Mouse (Mus musculus) G1E (cell line): ENCODE data around the gene Dctn5. TPM values are rescaled to one million over a fixed set of nuclear protein-coding genes. Genes with fewer than 3 reads are reported as not detected.
A peak's percentile ranks its signal among the peaks of the same experiment; 100 is the strongest.
"Not testable (repeated sequence)": the region's sequence is repeated elsewhere in the genome, so short reads cannot be mapped to it uniquely, and the experiment has no call there.

Experiments used
- ATAC-seq: 2 replicates; pipeline ENCODE4 v1.8.0; 2016; ENCODE audit warnings: mild to moderate bottlenecking; ENCODE audit not compliant: insufficient number of reproducible peaks, poor library complexity, low FRiP score, severe bottlenecking; ENCODE audit errors: extremely low read depth
- DNase-seq: peaks from one replicate; pipeline ENCODE4 v3.0.0; 2012; ENCODE audit warnings: low spot score
- H3K27me3 ChIP-seq: 2 replicates; pipeline ENCODE4 v1.6.1; 2012; ENCODE audit warnings: mild to moderate bottlenecking, low read length, inconsistent platforms; ENCODE audit not compliant: insufficient read depth
- H3K36me3 ChIP-seq: replicated peaks from 2 replicates; pipeline ENCODE3; 2012; ENCODE audit warnings: mild to moderate bottlenecking, inconsistent platforms
- H3K4me1 ChIP-seq: 2 replicates; pipeline ENCODE4 v1.6.1; 2012; ENCODE audit warnings: low read depth, low read length, inconsistent platforms, mixed read lengths; ENCODE audit not compliant: insufficient read depth
- H3K4me3 ChIP-seq: 2 replicates; pipeline ENCODE4 v1.5.1; 2012; ENCODE audit warnings: low read depth, mild to moderate bottlenecking, inconsistent platforms, low read length, moderate library complexity, mixed read lengths
- H3K9me3 ChIP-seq: replicated peaks from 2 replicates; pipeline ENCODE4 v1.6.1; 2012; ENCODE audit warnings: inconsistent platforms
- CTCF ChIP-seq: IDR thresholded peaks from 2 replicates; pipeline ENCODE4 v1.5.1; 2012; ENCODE audit warnings: low read depth, low read length, inconsistent platforms, mixed read lengths
- GATA1 ChIP-seq: IDR thresholded peaks from 2 replicates; pipeline ENCODE4 v1.6.1; 2012; ENCODE audit warnings: borderline replicate concordance, low read length, inconsistent platforms, mixed read lengths
- GATA2 ChIP-seq: IDR thresholded peaks from 2 replicates; pipeline ENCODE4 v1.6.1; 2012; ENCODE audit warnings: low read depth, low read length, inconsistent platforms, borderline replicate concordance
- POLR2AphosphoS5 ChIP-seq: IDR thresholded peaks from 2 replicates; pipeline ENCODE4 v1.6.1; 2012; ENCODE audit warnings: low read depth, low read length, inconsistent platforms; ENCODE audit not compliant: insufficient replicate concordance
- TAL1 ChIP-seq: conservative IDR thresholded peaks from 2 replicates; pipeline ENCODE4 v1.6.1; 2012; ENCODE audit warnings: low read depth, low read length, inconsistent platforms, mixed read lengths
- polyA plus RNA-seq: library from polyadenylated mRNA; stranded (reverse); fragments of >175 nt; gene quantifications from 2 replicates; pipeline ENCODE4 v1.2.3, GENCODE M21; 2012
- total RNA-seq, 2 experiments: library from RNA; stranded (forward) in 1 of 2; stranded (reverse) in 1 of 2; fragments of 200-1000 nt in 1 of 2; fragments of >200 nt in 1 of 2; fragmentation: Nextera tagmentation in 1 of 2; gene quantifications; 2 replicates each; pipeline ENCODE4 v1.2.3; 2014 to 2017

Dctn5 gene
- total RNA-seq (2014; fragmentation: Nextera tagmentation) (66.3 and 96.8 TPM in 2 replicates), total RNA-seq (2017) (116 and 125 TPM in 2 replicates), polyA plus RNA-seq (5.7 and 6.2 TPM in 2 replicates)

DNA sequence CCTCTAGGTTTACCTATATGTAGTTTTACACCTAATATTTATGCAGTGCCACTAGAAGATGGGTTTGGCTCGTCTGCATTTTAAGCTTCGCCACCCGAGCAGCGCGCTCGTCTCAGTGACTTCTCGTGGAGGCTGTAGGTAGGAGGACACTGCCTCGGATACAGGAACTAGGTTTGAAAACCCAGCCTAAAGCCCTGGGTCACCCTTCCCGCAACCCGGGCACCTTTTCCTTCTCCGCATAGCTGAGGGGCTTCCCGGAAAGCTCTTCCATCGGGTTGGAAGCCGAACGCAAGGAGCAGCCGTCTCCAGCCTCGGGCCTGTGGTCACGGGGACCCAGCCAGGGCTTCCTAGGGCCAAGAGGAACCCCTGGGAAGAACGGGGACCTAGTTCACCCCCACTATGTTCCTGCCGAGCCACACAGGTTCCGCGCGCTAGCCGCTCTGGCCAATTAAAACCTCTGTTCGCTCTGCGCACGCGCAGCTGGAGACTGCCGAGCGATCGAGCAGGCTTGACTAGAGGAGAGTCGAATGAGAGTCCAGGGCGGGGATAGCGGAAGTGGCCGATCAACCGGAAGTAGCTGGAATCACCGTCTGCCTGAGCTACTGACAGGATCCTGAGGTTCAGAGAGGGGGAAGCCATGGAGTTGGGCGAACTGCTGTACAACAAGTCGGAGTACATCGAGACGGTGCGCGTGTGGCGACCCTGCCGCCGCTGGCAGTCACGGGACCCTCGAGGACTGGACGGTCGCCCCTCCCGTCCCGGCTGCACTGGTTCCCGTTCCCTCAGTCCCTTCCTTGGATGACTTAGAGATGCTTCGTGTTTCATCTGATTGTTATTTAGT is at the start of gene Dctn5, which contains the start of gene Palb2:
Dctn5 (plus strand) TSS at position 545 of the 841 bp plus-strand sequence.
Palb2 (minus strand) TSS at position 489 of the 841 bp plus-strand sequence.
- Histone ChIP-seq H3K36me3 (peaks cover 63% of the 10 kb centered on the region), H3K4me1 (peaks cover 19% of the 10 kb centered on the region), H3K9me3 (no peaks in the 10 kb centered on the region), H3K27me3 (no peaks in the 10 kb centered on the region), H3K4me3 (peak within 1 kb of the TSS; percentile 89)
- ATAC-seq (peak; percentile 94), DNase-seq (peak; percentile 69)
- TF ChIP-seq GATA2 = no peak
- no peak for TF ChIP-seq GATA1

DNA sequence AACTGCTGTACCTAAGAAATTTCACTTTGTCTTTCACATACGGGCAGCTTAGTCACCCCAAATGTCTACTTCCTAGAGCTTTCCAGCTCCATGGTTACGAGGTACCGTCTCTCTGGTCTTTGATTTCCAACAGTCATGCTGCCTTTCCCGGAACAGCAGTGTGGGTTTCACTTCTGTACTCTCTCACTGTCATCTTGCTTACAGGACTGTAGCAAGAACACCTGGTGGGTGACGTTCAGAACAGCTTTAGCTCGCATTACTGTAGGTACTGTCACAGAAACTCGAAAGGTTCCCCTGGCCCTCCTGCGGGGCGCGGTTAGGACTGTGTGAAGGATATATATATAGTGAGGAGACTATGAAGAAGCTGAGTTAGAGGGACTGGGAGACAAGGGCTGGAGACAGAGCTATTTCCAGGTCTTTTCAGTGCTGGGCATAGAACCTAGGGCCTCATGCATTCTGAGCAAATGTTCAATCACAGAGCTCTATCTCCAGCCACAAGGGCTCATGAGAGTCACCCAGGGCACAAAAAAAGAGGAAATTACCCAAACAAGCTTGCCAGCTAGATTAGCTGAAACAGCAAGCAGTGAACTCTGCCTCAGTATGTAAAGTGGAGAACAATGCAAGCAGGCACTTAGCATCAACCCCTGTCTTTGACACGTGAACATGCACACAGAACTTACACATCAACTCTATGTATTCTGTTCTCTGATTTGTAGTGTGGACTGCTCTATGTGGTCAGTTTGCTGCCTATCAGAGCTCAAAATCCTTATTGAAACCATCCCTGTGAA is 45.5 kb upstream of the Dctn5 start:
- no peak for DNase-seq
- peaks cover 8% of the 10 kb centered on the region; the same call in 1 of the 2 replicates for H3K4me1 ChIP-seq
- peaks cover 89% of the 10 kb centered on the region for H3K36me3 ChIP-seq
- H3K4me3 ChIP-seq = no peak overlapping the region
- H3K9me3 ChIP-seq = no peaks in the 10 kb centered on the region
- peak; percentile 15; the same call in 1 of the 2 replicates for ATAC-seq
- H3K27me3 ChIP-seq = no peaks in the 10 kb centered on the region
- TF ChIP-seq CTCF (no peak), TAL1 (no peak), GATA2 (no peak), GATA1 (no peak), POLR2AphosphoS5 (no peak)

DNA sequence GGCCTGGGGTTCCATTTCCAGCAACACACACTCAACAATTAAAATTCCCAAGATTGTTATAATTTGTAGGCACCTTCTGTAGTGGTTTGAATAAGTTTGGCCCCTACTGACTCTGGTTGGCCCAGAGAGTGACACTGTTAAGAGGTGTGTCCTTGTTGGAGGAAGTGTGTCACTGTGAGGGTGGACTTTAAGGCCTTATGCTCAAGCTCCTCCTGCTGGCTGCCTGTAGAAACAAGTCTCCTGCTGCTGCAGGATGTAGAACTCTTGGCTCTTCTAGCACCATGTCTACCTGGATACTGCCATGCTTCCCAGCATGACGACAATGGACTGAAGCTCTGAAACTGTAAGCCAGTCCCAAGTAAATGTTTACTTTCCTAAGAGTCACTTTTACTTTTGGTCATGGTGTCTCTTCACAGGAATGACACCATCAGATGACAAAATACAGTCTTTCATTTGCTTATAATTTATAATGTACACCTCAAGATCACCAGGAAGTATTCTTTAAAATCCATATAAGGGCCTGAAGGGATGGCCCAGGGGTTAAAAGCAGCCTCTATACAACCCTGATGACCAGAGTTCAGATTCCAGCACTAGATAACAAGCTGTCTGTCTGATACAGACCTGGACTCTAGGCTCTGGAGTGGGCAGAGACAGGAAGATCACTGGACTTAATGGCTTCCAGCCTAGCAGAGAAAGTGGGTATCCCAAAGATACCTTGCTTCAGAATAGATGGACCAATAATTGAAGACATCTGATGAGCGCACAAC is 38.1 kb upstream of the Dctn5 start:
- no peak for DNase-seq
- ATAC-seq = no peak
- Histone ChIP-seq H3K4me1 (peaks cover 45% of the 10 kb centered on the region), H3K4me3 (no peak overlapping the region), H3K9me3 (no peaks in the 10 kb centered on the region), H3K27me3 (no peaks in the 10 kb centered on the region), H3K36me3 (peaks cover 89% of the 10 kb centered on the region)
- TF ChIP-seq CTCF (no peak), POLR2AphosphoS5 (no peak), GATA2 (no peak), GATA1 (no peak), TAL1 (no peak)

DNA sequence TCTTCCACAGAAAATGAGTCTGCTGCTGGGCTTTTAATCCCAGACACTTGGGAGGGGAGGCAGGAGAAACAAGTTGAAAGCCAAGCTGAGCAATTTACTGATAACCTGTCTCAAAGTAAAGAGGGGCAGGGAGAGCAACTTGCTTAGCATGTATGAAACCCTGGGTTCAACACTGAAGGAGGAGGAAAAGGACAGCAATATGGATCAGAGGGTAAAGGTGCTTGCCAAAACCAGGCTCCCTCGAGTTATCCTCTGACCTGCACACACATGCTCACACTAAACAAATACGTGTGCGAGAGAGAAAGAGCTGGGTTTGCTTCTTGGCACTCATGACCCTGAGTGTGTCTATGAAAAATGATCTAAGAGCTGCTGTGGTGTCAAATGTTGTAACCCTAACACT is 34.8 kb upstream of the Dctn5 start:
- peaks cover 69% of the 10 kb centered on the region for H3K36me3 ChIP-seq

DNA sequence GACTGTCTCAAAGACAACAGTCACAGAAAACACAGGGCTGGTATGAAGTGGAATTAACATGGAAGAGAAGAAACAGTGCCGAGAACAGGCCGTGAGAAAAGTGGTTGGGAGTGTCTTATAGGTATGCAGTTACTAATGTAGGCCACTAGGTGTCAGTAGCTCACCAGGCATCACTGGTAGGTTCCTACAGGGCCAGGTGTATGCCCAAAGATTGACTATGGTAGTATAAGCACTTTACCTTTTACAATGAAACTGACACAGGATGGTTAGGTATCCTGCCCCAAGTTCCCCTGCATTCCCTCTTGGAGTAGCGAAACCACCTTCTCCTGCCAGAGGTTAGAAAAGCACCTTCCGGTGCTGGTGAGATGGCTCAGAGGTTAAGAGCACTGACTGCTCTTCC is 33.6 kb upstream of the Dctn5 start:
- Histone ChIP-seq H3K36me3 (peaks cover 60% of the 10 kb centered on the region), H3K27me3 (no peaks in the 10 kb centered on the region), H3K4me1 (peaks cover 61% of the 10 kb centered on the region), H3K9me3 (no peaks in the 10 kb centered on the region), H3K4me3 (no peak overlapping the region; the same call in 1 of the 2 replicates)
- ATAC-seq (0 out of 2 replicates have a peak, but pooled peaks have one; percentile 31), DNase-seq (peak; percentile 23)
- TF ChIP-seq GATA1 (no peak), CTCF (peak; percentile 94), POLR2AphosphoS5 (no peak), TAL1 (no peak), GATA2 (no peak)

More for the DNA sequence above, 34.8 kb upstream of the Dctn5 start:
- Histone ChIP-seq H3K4me1 (peaks cover 57% of the 10 kb centered on the region), H3K4me3 (no peak overlapping the region), H3K27me3 (no peaks in the 10 kb centered on the region), H3K9me3 (no peaks in the 10 kb centered on the region)
- ATAC-seq (no peak), DNase-seq (no peak)
- TF ChIP-seq GATA1 (no peak), TAL1 (no peak), POLR2AphosphoS5 (no peak), CTCF (no peak), GATA2 (no peak)

DNA sequence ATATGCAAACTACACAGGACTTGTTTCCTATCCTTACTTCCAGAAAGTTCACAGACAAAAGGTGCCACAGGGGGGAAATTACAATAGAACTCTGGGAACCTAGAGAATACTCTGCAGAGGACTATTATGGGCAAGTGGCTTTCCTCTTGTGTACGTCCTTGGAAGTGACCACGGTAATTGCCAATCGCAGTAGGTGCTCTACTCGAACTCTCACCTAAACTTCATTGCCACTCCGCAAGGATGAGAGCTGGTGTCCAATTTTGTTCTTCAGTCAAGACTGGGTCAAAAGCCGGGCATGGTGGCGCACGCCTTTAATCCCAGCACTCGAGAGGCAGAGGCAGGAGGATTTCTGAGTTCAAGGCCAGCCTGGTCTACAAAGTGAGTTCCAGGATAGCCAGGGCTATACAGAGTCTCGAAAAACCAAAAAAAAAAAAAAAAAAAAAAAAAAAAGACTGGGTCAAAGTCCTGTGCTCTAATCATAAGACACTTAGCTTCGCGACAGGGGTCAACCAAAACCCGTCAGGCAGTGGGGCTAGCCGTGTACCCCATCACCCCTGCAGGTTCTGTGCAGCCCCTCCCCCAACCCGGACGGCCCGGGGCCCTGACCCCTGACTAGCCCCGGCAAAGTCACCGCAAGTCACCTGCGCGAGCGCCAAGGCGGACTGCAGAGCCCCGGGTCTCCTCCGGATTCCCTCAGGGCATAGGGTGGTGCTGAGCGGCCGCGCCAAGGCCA is 31.7 kb upstream of the Dctn5 start:
- H3K36me3 ChIP-seq = peaks cover 43% of the 10 kb centered on the region
- DNase-seq = peak; percentile 39
- not testable (repeated sequence) for H3K9me3 ChIP-seq, H3K27me3 ChIP-seq, ATAC-seq
- H3K4me3 ChIP-seq = peak overlapping the region; percentile 81
- H3K4me1 ChIP-seq = peaks cover 49% of the 10 kb centered on the region
